Mouse (Mus musculus) bone marrow macrophage, adult 2 months (primary cell): ENCODE measurements at regions not wholly inside any gene's neighbourhood (a gene's known extent, or its start where the extent isn't known, plus 50 kb on each side); places are given as distances from the start of the nearest gene placed in this dataset.

ENCODE experiments used
- CTCF ChIP-seq: IDR thresholded peaks from 2 replicates; pipeline ENCODE4 v1.5.1; 2012; ENCODE audit warnings: low read depth, mild to moderate bottlenecking, low read length, moderate library complexity
- POLR2A ChIP-seq: IDR thresholded peaks from 2 replicates; pipeline ENCODE4 v1.6.1; 2012; ENCODE audit warnings: mild to moderate bottlenecking, low read depth, low read length, borderline replicate concordance

GRCm38 (mm10) chr2:74099671-74100372, 188.7 kb upstream of the Atp5g3 start:
- TF ChIP-seq POLR2A (no peak), CTCF (no peak)
